18 mouse cellular contexts compared by ENCODE assay signal in the genomic region with DNA sequence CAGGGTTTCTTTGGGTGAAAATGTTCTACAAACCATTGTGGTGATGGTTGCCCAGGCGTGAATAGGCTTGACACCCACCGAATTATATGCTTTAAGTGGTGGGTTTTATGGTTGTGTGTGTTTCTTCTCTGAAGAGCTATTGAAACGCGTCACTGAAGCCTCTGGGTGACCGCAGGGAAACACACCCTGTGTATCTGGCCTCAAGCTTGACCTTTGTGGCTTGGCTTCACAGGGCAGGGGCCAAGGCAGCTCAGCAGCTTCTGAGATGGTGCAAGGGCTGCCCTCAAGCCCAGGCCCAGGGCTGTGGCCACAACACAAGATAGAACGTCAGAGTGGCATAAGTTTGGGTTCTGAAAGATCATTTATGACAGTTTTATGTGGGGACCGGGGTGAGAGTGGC.
DNase-seq lines count a peak whose midpoint lies in the region; ATAC-seq and TF ChIP-seq lines count a peak whose summit lies in the region.
"Had no signal": no experiment of that assay in that cellular context is flagged by ENCODE, and none has a peak within 500 bp of the region (broad histone marks: within the 10 kb centered on the region; RNA-seq: fewer than 3 reads in every experiment).

No protein-coding gene starts in this region.

- peaks cover 24% of the 10 kb centered on the region for H3K4me1 ChIP-seq in limb, embryonic 14.5 days (ENCODE audit: control insufficient read depth, insufficient read depth, low read length)

- H3K4me3 ChIP-seq in limb, embryonic 14.5 days (replicated peaks; ENCODE audit: low read length) = no peak overlapping the region
- H3K4me3 ChIP-seq: heart, embryonic 13.5 days; hindbrain, embryonic 15.5 days; intestine, embryonic 15.5 days; kidney, embryonic 15.5 days; neural tube, embryonic 13.5 days had no signal

- 76% methylated on average over 6 of the region's 7 CpGs for WGBS in limb, embryonic 14.5 days

- H3K36me3 ChIP-seq in limb, embryonic 14.5 days (ENCODE audit: control insufficient read depth, insufficient read depth, low read length) = no peaks in the 10 kb centered on the region
- H3K36me3 ChIP-seq: G1E; heart, embryonic 13.5 days; hindbrain, embryonic 15.5 days; intestine, embryonic 15.5 days; kidney, embryonic 15.5 days; neural tube, embryonic 13.5 days had no signal

- H3K9me3 ChIP-seq in limb, embryonic 14.5 days (ENCODE audit: control insufficient read depth, low read length) = no peaks in the 10 kb centered on the region
- H3K9me3 ChIP-seq: G1E; heart, embryonic 13.5 days; hindbrain, embryonic 15.5 days; intestine, embryonic 15.5 days; kidney, embryonic 15.5 days; neural tube, embryonic 13.5 days had no signal

- no peak overlapping the region for H3K4me2 ChIP-seq in limb, embryonic 14.5 days (replicated peaks; ENCODE audit: low read depth, low read length, severe bottlenecking)
- H3K4me2 ChIP-seq: heart, embryonic 13.5 days; hindbrain, embryonic 15.5 days; intestine, embryonic 15.5 days; kidney, embryonic 15.5 days; neural tube, embryonic 13.5 days had no signal

- TF ChIP-seq POLR2A in limb, embryonic 14.5 days (IDR thresholded peaks at IDR 0.05; ENCODE audit: borderline replicate concordance, extremely low read depth, insufficient read depth, insufficient read length) = no peak

- ATAC-seq in limb, embryonic 14.5 days (ENCODE audit: low FRiP score, low read depth) = no peak
- ATAC-seq in cerebellum, adult (ENCODE audit: insufficient number of reproducible peaks, low FRiP score, low TSS enrichment) = no peak
- ATAC-seq in CD4-positive, CD25-positive, alpha-beta regulatory T cell, adult 4 months = no peak
- ATAC-seq: forebrain, postnatal 0 days; intestine, embryonic 15.5 days; Patski had no signal

- H3K9ac ChIP-seq in limb, embryonic 14.5 days (ENCODE audit: low read depth, low read length, severe bottlenecking) = no peak overlapping the region
- H3K9ac ChIP-seq: forebrain, postnatal 0 days; heart, embryonic 13.5 days; hindbrain, embryonic 15.5 days; intestine, embryonic 15.5 days; kidney, embryonic 15.5 days; neural tube, embryonic 13.5 days had no signal

- peak; percentile 18 for DNase-seq in kidney, adult 9 months
- DNase-seq in kidney, postnatal 4 days = no peak
- DNase-seq in 3134 (ENCODE audit: extremely low read depth, insufficient read length, low spot score) = peak; percentile 57
- DNase-seq in 416B (ENCODE audit: low read depth) = peak; percentile 47
- no peak for DNase-seq in limb, embryonic 14.5 days (ENCODE audit: low spot score)
- DNase-seq: forebrain, postnatal 0 days; heart, adult 11 months; right cerebral cortex, postnatal 4 days; thymus, postnatal 14 days had no signal

- no peaks in the 10 kb centered on the region for H3K27me3 ChIP-seq in limb, embryonic 14.5 days (ENCODE audit: control insufficient read depth, insufficient read depth, low read length)
- H3K27me3 ChIP-seq: hindbrain, embryonic 15.5 days; intestine, embryonic 15.5 days; kidney, embryonic 15.5 days; neural tube, embryonic 13.5 days; Patski had no signal

- 0 out of 2 replicates have a peak overlapping the region, but pooled peaks have one; percentile 8 for H3K27ac ChIP-seq in limb, embryonic 14.5 days (replicated peaks; ENCODE audit: low read depth, low read length)
- H3K27ac ChIP-seq: heart, embryonic 13.5 days; hindbrain, embryonic 15.5 days; intestine, embryonic 15.5 days; kidney, embryonic 15.5 days; neural tube, embryonic 13.5 days had no signal

Comparison
In these comparisons a context has a peak if more than half of its experiments do, and no peak if none do; other contexts are left out.
1. DNase-seq: peak in kidney, adult 9 months (single experiment), 3134 (single experiment) and 416B (single experiment); none in kidney, postnatal 4 days (0 of 2) and limb, embryonic 14.5 days (single experiment).